In the genomic region with DNA sequence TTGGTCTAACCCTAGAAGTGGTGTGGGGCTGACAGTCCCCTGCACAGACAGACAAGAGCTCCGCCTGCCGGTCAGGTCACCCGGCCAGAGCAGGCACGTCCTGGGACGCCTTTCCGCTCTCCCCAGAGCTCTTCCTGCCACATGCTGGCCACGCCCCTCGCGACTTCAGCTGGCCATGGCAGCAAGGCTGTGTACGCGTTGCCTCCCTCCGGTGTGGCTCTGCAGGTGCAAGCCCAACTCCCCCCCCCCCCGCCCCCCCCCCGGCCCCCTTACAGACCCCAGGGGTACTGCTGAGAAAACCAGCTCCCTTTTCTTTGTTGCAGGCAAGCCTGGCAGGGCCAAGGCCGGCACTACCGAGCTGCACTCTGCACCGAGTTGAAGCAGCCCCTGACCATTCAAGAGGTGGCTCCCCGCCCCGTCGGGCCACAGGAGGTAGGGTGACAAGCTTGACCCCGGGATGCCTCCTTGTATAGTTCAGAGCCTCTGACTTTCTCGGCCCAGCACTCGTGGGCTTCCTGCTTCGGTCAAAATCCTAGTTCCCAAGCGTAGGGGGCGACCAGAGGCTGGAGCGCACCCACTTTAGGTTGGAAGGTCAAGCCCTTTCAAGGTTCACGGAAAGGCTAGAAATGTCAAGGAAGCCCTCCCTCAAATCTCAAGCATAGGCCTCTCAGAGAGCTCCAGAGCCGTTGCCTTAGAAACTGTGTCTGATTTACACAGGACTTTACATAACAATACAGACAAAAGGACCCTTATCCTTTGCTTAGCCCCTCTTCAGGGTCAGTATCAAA, we compare ENCODE assay signal across 7 mouse cellular contexts. TPM values are rescaled to one million over a fixed set of nuclear protein-coding genes. Genes with fewer than 3 reads are reported as not detected.
DNase-seq lines count a peak whose midpoint lies in the region; ATAC-seq and TF ChIP-seq lines count a peak whose summit lies in the region.

A gene (plus strand): TSS at position 157 of the 788 bp plus-strand sequence.

- intact Hi-C loops in gastrocnemius, adult 2 months (cut with DNase I) = loop anchor here (5.0 kb wide), 1 partner anchor 371 kb away; no protein-coding TSS in a partner anchor

- peak; percentile 90 to 94 for DNase-seq in adrenal gland, adult (ENCODE audit: inconsistent age in 2 of 2, low spot score in 1 of 2)
- peak; percentile 16 for DNase-seq in cerebellum, adult 9-11 months
- peak; percentile 87 for DNase-seq in gastrocnemius, adult 2 months
- peak; percentile 80 for DNase-seq in midbrain, embryonic 14.5 days
- peak; percentile 74 to 87 for DNase-seq in spleen, postnatal 4 days (ENCODE audit: low spot score in 2 of 2)

- H3K36me3 ChIP-seq in hindbrain, embryonic 13.5 days = no peaks in the 10 kb centered on the region
- H3K36me3 ChIP-seq in limb, embryonic 15.5 days = no peaks in the 10 kb centered on the region
- no peaks in the 10 kb centered on the region for H3K36me3 ChIP-seq in midbrain, embryonic 14.5 days (ENCODE audit: control insufficient read depth, insufficient read depth, low read length)

- peak within 1 kb of the TSS; percentile 63 for H3K27ac ChIP-seq in gastrocnemius, adult 2 months
- 0 out of 2 replicates have a peak within 1 kb of the TSS, but pooled peaks have one; percentile 48 for H3K27ac ChIP-seq in hindbrain, embryonic 13.5 days
- H3K27ac ChIP-seq in limb, embryonic 15.5 days = no peak within 1 kb of the TSS
- peak within 1 kb of the TSS; percentile 41 for H3K27ac ChIP-seq in midbrain, embryonic 14.5 days (replicated peaks; ENCODE audit: low read depth, low read length)

- TF ChIP-seq CTCF in gastrocnemius, adult 2 months (IDR thresholded peaks at IDR 0.05) = peak; percentile 76

- H3K27me3 ChIP-seq in hindbrain, embryonic 13.5 days = no peaks in the 10 kb centered on the region
- no peaks in the 10 kb centered on the region for H3K27me3 ChIP-seq in limb, embryonic 15.5 days
- no peaks in the 10 kb centered on the region for H3K27me3 ChIP-seq in midbrain, embryonic 14.5 days (ENCODE audit: control insufficient read depth, insufficient read depth, low read length)

- peak within 1 kb of the TSS; percentile 58 for H3K9ac ChIP-seq in hindbrain, embryonic 13.5 days
- no peak within 1 kb of the TSS for H3K9ac ChIP-seq in limb, embryonic 15.5 days
- H3K9ac ChIP-seq in midbrain, embryonic 14.5 days (replicated peaks; ENCODE audit: low read length) = no peak within 1 kb of the TSS; the same call in 1 of the 2 replicates

- H3K9me3 ChIP-seq in hindbrain, embryonic 13.5 days = no peaks in the 10 kb centered on the region
- H3K9me3 ChIP-seq in limb, embryonic 15.5 days = no peaks in the 10 kb centered on the region
- H3K9me3 ChIP-seq in midbrain, embryonic 14.5 days (ENCODE audit: control insufficient read depth, low read length) = no peaks in the 10 kb centered on the region

- peak within 1 kb of the TSS; percentile 65 for H3K4me3 ChIP-seq in gastrocnemius, adult 2 months
- H3K4me3 ChIP-seq in hindbrain, embryonic 13.5 days = peak within 1 kb of the TSS; percentile 29
- H3K4me3 ChIP-seq in limb, embryonic 15.5 days = peak within 1 kb of the TSS; percentile 28
- H3K4me3 ChIP-seq in midbrain, embryonic 14.5 days (replicated peaks; ENCODE audit: low read depth, low read length) = peak within 1 kb of the TSS; percentile 20; the same call in 1 of the 2 replicates

- H3K4me1 ChIP-seq in hindbrain, embryonic 13.5 days (replicated peaks) = peaks cover 10% of the 10 kb centered on the region; the same call in 1 of the 2 replicates
- H3K4me1 ChIP-seq in limb, embryonic 15.5 days = peaks cover 6% of the 10 kb centered on the region
- peaks cover 7% of the 10 kb centered on the region for H3K4me1 ChIP-seq in midbrain, embryonic 14.5 days (ENCODE audit: control insufficient read depth, insufficient read depth, low read length)

- ATAC-seq in hindbrain, embryonic 13.5 days (ENCODE audit: low FRiP score) = peak; percentile 81
- 0 out of 2 replicates have a peak, but pooled peaks have one; percentile 49 for ATAC-seq in limb, embryonic 15.5 days (ENCODE audit: insufficient number of reproducible peaks, low FRiP score, low TSS enrichment, low read depth)
- ATAC-seq in midbrain, embryonic 14.5 days (ENCODE audit: low FRiP score, low TSS enrichment) = peak; percentile 86

- H3K4me2 ChIP-seq in hindbrain, embryonic 13.5 days = peak within 1 kb of the TSS; percentile 55
- peak within 1 kb of the TSS; percentile 41 for H3K4me2 ChIP-seq in limb, embryonic 15.5 days
- peak within 1 kb of the TSS; percentile 52 for H3K4me2 ChIP-seq in midbrain, embryonic 14.5 days (ENCODE audit: low read length)

- whole genome bisulfite sequencing in hindbrain, embryonic 13.5 days = 1% methylated on average over 27 of the region's 29 CpGs
- WGBS in limb, embryonic 15.5 days = 17% methylated on average over 27 of the region's 29 CpGs
- 1% methylated on average over 28 of the region's 29 CpGs for WGBS in midbrain, embryonic 14.5 days

RNA-seq across cellular contexts. Expression of the gene that starts here (rescaled TPM):
- total RNA-seq in gastrocnemius, adult 2 months (2021) = under 1 TPM; 0.33 to 0.45 TPM
- 6.8 and 8.8 TPM in 2 replicates for polyA plus RNA-seq in hindbrain, embryonic 13.5 days (2015; fragmentation: Nextera tagmentation; extraction: Ambion mirVana)
- 10.9 and 12.2 TPM in 2 replicates for polyA plus RNA-seq in limb, embryonic 15.5 days (2015; fragmentation: Nextera tagmentation; extraction: Ambion mirVana)
- 6.2 and 7.6 TPM in 2 replicates for polyA plus RNA-seq in midbrain, embryonic 14.5 days (2014; fragmentation: Nextera tagmentation; extraction: Ambion mirVana)

Comparison
In these comparisons a context has a peak if more than half of its experiments do, and no peak if none do; other contexts are left out.
1. Peak in DNase-seq, H3K4me3 ChIP-seq and H3K27ac ChIP-seq in gastrocnemius, adult 2 months; RNA of the gene not detected or under 1 TPM.
2. DNase-seq: peak in every context shown above with its lines; median percentile 92 in adrenal gland, adult; 87 in gastrocnemius, adult 2 months; 80 in spleen, postnatal 4 days; 80 in midbrain, embryonic 14.5 days; 16 in cerebellum, adult 9-11 months.